Mouse (Mus musculus): Measurements from ENCODE around the gene Gmcl1.

The Gmcl1 gene

DNA sequence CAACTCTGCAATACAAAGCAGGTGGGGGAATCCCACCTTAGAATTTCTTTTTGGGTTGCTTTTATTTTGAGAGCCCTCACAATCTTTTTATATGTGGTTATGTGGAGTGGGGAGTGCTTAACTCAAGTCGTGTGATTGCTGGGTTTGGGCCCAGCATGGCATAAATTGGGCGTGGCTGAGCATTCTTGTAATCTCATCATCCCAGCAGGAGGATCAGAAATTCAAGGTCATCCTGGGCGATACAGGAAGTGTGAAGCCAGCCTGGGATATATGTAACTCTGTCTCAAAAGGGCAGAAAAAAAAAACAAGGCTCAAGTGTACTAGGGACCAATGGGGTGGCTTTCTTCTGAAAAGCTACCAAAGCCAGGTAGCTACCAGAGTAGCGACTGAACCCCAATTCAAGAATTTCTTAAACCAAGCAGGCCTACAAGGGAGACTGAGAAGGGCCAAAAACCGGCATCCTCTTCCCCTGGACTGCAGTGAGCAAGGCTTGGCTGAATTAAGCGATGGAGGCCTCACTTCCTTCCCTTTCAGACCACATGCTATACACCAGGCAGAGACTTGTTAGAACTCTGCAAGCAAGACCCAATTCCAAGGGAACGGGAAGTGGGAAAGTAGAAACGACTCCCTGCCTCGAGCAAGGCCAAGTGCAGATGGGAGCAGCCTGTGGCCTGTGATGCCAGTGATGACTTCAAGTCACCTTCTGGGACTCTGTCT is 72.9 kb downstream of the Gmcl1 start:
- DNase-seq (ENCODE audit: low spot score in 2 of 2) = no peak

DNA sequence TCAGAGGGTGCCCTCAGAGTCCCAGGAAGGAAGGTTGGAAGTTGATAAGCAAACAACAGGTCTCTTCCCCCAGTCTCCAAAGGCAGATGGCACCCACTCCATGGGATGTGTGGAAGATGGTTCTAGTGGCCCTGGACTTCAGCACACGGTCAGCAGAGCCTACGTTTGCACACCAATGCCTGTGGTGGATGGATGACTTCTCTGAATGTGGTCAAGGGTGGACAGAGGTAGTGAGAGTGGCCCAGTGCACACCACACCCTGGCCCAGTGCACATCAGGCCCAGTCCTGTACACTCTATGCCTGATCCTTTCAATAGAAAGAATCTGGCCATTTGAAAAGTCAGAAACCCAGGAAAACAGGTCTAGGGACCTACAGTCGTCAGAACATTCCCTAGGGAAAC is 74.7 kb downstream of the Gmcl1 start:
- no peak for DNase-seq (ENCODE audit: low spot score in 2 of 2)

DNA sequence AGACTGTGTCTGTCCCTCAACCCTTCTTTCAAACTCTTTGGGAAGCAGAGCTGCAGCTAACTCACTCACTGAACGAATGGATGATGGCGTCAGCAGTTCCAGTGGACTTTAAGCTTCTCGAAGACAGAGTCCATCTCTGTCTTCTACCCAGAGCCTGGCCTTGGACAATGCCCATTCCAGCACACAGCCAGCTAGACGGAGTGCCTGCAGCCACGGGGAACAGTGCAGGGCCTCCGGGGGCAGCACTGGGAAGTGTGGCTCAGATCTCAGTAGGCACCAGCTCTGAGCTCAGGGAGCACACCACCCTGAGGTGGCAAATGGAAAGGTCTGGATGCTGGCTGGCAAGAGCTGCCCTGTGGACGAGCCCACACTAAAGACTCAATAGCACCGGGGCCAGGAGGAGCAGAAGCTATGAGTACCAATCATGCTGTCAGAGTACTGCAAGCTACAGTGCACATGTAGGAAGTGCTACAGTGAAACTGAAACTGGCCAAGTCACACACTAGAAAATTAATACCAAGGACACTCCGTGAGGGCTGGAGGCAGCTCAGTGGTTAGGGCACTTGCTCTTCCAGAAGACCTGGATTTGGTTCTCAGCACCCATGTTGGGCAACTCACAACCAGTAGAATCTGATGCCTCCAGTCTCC is 78.8 kb downstream of the Gmcl1 start:
- DNase-seq (ENCODE audit: low spot score in 2 of 2) = no peak

DNA sequence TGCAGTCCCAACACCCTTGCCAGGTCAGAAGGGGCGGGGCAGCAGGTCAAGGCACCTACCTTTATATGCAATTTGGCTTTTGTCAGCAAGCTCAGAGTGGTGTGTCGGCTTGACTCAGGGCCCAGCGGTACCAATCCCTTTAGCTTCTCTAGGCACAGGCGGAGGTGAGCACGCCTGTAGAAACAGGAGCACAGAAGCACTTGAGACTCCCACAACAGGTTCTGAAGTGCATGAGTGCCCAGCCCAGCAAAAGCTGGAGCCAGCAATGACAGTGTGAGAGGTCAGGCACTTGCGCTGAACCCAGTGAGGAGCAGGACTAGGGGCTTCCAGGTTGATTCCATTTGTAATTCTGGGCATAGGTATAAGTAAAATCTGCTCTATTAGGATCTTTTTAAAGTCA is 80.2 kb downstream of the Gmcl1 start:
- no peak for DNase-seq (ENCODE audit: low spot score in 2 of 2)

DNA sequence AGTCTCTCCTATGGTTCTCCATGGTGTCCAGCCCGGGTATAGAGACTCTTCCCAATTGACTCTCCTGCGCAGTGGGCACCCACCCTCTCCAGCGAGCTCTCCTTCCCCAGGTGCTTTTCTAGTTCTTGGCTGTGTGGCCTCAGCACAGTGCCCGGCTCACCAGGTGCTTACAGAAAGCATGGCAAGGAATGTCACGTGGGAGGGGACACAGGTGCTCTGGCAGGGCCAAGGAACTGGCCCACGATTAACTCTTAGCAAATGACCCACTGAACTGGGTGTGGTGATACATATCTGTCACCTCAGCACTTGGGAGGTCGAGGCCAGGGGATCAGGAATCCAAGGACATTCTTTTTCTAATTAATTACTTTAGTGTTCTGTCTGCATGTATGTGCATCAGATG is 87.0 kb downstream of the Gmcl1 start:
- no peak for DNase-seq (ENCODE audit: low spot score in 2 of 2)

- DNase-seq (ENCODE audit: low spot score in 2 of 2) = no peak
Observed at GRCm38 (mm10) chr6:86645551-86645950, 87.6 kb downstream of the Gmcl1 start.

- no peak for DNase-seq (ENCODE audit: low spot score in 2 of 2)
Observed at GRCm38 (mm10) chr6:86644775-86645400, 88.3 kb downstream of the Gmcl1 start.
